Comparison of ENCODE assay signal across 8 mouse cellular contexts in the genomic region with DNA sequence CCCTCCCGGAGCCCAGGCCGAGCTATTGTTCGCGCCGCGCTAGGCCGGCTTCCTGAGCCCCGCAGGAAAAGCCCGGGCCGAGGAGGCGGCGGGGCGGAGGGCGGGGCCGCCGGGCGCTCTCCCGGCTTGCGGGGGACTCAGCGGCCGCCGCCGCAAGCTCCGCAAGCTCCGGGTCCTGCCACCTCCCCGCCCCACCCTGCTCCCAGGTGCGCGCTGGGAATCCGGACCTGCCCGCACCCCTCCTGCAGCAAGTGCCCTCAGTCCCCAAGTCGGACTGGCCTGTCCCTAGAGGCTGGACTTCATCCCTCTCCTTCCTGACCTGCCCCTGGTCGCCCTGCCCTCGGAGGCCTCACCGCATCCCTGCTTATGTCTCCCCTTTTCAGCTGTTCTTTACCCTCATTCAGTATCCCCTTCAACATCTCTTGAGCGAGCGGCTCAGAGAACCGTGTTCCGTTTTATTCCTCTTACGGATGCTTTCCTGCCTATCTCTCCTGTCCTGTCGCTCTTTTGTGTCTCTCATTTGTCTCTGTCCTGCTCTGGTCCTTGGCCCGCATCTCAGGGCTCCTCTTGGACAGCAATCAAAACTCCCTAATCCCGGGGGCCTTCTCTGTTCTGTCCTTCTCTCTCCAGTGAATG. TPM values are rescaled to one million over a fixed set of nuclear protein-coding genes. Genes with fewer than 3 reads are reported as not detected.
DNase-seq lines count a peak whose midpoint lies in the region; ATAC-seq and TF ChIP-seq lines count a peak whose summit lies in the region.

No protein-coding gene starts in this region.

- no peaks in the 10 kb centered on the region for H3K79me2 ChIP-seq in myocyte (ENCODE audit: control insufficient read depth, insufficient read depth)

- H3K27ac ChIP-seq in forebrain, embryonic 15.5 days (replicated peaks): peak overlapping the region; percentile 99
- H3K27ac ChIP-seq in intestine, postnatal 0 days (ENCODE audit: low read depth, low read length): peak overlapping the region; percentile 57

- H3K27me3 ChIP-seq in forebrain, embryonic 15.5 days: no peaks in the 10 kb centered on the region
- H3K27me3 ChIP-seq in intestine, postnatal 0 days (replicated peaks; ENCODE audit: control insufficient read depth, insufficient read depth, low read length): peaks cover 19% of the 10 kb centered on the region; the same call in 1 of the 2 replicates
- no peaks in the 10 kb centered on the region for H3K27me3 ChIP-seq in myocyte (ENCODE audit: control insufficient read depth, insufficient read depth, insufficient read length)

- TF ChIP-seq CTCF in intestine, postnatal 0 days (IDR thresholded peaks at IDR 0.05; ENCODE audit: low read depth): no peak

- no peaks in the 10 kb centered on the region for H3K36me3 ChIP-seq in forebrain, embryonic 15.5 days
- H3K36me3 ChIP-seq in intestine, postnatal 0 days (ENCODE audit: control insufficient read depth, insufficient read depth): no peaks in the 10 kb centered on the region
- no peaks in the 10 kb centered on the region for H3K36me3 ChIP-seq in myocyte (ENCODE audit: control insufficient read depth, insufficient read depth)

- 1% methylated on average over 26 of the region's 42 CpGs for WGBS in forebrain, embryonic 15.5 days
- WGBS in intestine, postnatal 0 days: 4% methylated on average over 24 of the region's 42 CpGs

- peak; percentile 65 for DNase-seq in embryo, embryonic 10 days (ENCODE audit: low spot score)
- DNase-seq in embryo, embryonic 9.5 days (ENCODE audit: extremely low spot score): no peak
- peak; percentile 33 for DNase-seq in right cerebral cortex, adult 18-20 months
- no peak for DNase-seq in right cerebral cortex, postnatal 25 days
- DNase-seq in urinary bladder, adult 2 months (ENCODE audit: low spot score): no peak

- peak overlapping the region; percentile 94 for H3K9ac ChIP-seq in forebrain, embryonic 15.5 days (replicated peaks)
- peak overlapping the region; percentile 74 for H3K9ac ChIP-seq in intestine, postnatal 0 days (ENCODE audit: low read depth, low read length)

- H3K4me1 ChIP-seq in forebrain, embryonic 15.5 days: peaks cover 39% of the 10 kb centered on the region
- H3K4me1 ChIP-seq in intestine, postnatal 0 days (replicated peaks; ENCODE audit: control insufficient read depth, insufficient read depth, low read length): 0 out of 2 replicates have a peak, but pooled peaks cover 2% of the 10 kb centered on the region

- H3ac ChIP-seq in myocyte (ENCODE audit: control insufficient read depth, insufficient read length): peak overlapping the region; percentile 81

- TF ChIP-seq POLR2A in myocyte (IDR thresholded peaks at IDR 0.05; ENCODE audit: insufficient read length, low read depth): no peak

- no peaks in the 10 kb centered on the region; the same call in 1 of the 2 replicates for H3K9me3 ChIP-seq in forebrain, embryonic 15.5 days
- H3K9me3 ChIP-seq in intestine, postnatal 0 days (ENCODE audit: control insufficient read depth): no peaks in the 10 kb centered on the region

- peak overlapping the region; percentile 95 for H3K4me3 ChIP-seq in forebrain, embryonic 15.5 days
- peak overlapping the region; percentile 75 for H3K4me3 ChIP-seq in intestine, postnatal 0 days (ENCODE audit: low read depth, low read length)
- H3K4me3 ChIP-seq in myocyte: peak overlapping the region; percentile 46

- H3K4me2 ChIP-seq in forebrain, embryonic 15.5 days (replicated peaks): peak overlapping the region; percentile 81
- H3K4me2 ChIP-seq in intestine, postnatal 0 days (replicated peaks; ENCODE audit: low read depth): peak overlapping the region; percentile 97
- peak overlapping the region; percentile 68 for H3K4me2 ChIP-seq in myocyte (ENCODE audit: low read depth)

- peak; percentile 83 for ATAC-seq in forebrain, embryonic 15.5 days (replicated peaks)
- peak; percentile 58 for ATAC-seq in intestine, postnatal 0 days

TF ChIP-seq in myocyte, 11 proteins besides CTCF, POLR2A, EP300 and RAD21:
- TF ChIP-seq TCF12 (IDR thresholded peaks at IDR 0.05; ENCODE audit: insufficient read depth, poor library complexity, severe bottlenecking) (no peak), MAX (IDR thresholded peaks at IDR 0.05; ENCODE audit: low read depth) (no peak), SRF (IDR thresholded peaks at IDR 0.05; ENCODE audit: control insufficient read depth, insufficient read length, low read depth) (no peak), CEBPB (IDR thresholded peaks at IDR 0.05; ENCODE audit: insufficient read depth, poor library complexity, severe bottlenecking) (no peak), TCF3 (IDR thresholded peaks at IDR 0.05; ENCODE audit: insufficient read length, low read depth) (no peak), REST (IDR thresholded peaks at IDR 0.05; ENCODE audit: insufficient read depth, insufficient read length) (no peak), MYOG (IDR thresholded peaks at IDR 0.05; ENCODE audit: control insufficient read depth in 1 of 3, insufficient read depth in 1 of 3, insufficient read length in 2 of 3, low read depth in 2 of 3) (no peak), POLR2AphosphoS2 (IDR thresholded peaks at IDR 0.05; ENCODE audit: insufficient read length, low read depth) (no peak), USF1 (IDR thresholded peaks at IDR 0.05; ENCODE audit: low read depth) (no peak), E2F4 (IDR thresholded peaks at IDR 0.05; ENCODE audit: insufficient read depth) (no peak), MYOD1 (IDR thresholded peaks at IDR 0.05; ENCODE audit: control insufficient read depth in 1 of 3, insufficient read length in 2 of 3, low read depth in 2 of 3) (no peak)
TF ChIP-seq in myocyte: peak in this region for 0.

RNA-seq across cellular contexts. Expression of a gene that starts 0.6 kb away (rescaled TPM):
- polyA plus RNA-seq in forebrain, embryonic 15.5 days (2015; fragmentation: Nextera tagmentation; extraction: Ambion mirVana): 36.4 and 38.8 TPM in 2 replicates
- 7.5 and 8.0 TPM in 2 replicates for polyA plus RNA-seq in intestine, postnatal 0 days (2015; fragmentation: Nextera tagmentation; extraction: Ambion mirVana)
- 5.5 TPM for polyA plus RNA-seq in myocyte (2012; fragmentation: generic; extraction: Trizol)
- polyA plus RNA-seq in urinary bladder, adult 2 months (2012; rRNA removed): 8.4 and 11.4 TPM in 2 replicates

Comparison
In these comparisons a context has a peak if more than half of its experiments do, and no peak if none do; other contexts are left out.
1. DNase-seq: peak in embryo, embryonic 10 days (single experiment) and right cerebral cortex, adult 18-20 months (single experiment); none in embryo, embryonic 9.5 days (single experiment), right cerebral cortex, postnatal 25 days (single experiment) and urinary bladder, adult 2 months (single experiment).
2. Peak in every context shown above with its lines, with median percentiles within 50 percentile points of each other: H3K4me2 ChIP-seq and H3K4me3 ChIP-seq.